Mouse (Mus musculus) megakaryocyte, embryonic 14.5 days (primary cell): Measurements from ENCODE around the gene Duox1. TPM values are rescaled to one million over a fixed set of nuclear protein-coding genes. Genes with fewer than 3 reads are reported as not detected.
A peak's percentile ranks its signal among the peaks of the same experiment; 100 is the strongest.

Experiments
- H3K27me3 ChIP-seq: replicated peaks from 2 replicates; pipeline ENCODE3; 2012; ENCODE audit warnings: inconsistent platforms
- H3K36me3 ChIP-seq: replicated peaks from 2 replicates; pipeline ENCODE3; 2012; ENCODE audit warnings: low read length, inconsistent platforms, mixed read lengths
- H3K4me1 ChIP-seq: 2 replicates; pipeline ENCODE4 v1.6.1; 2012; ENCODE audit warnings: inconsistent platforms
- H3K4me3 ChIP-seq: replicated peaks from 2 replicates; pipeline ENCODE3; 2012; ENCODE audit warnings: moderate library complexity, mild to moderate bottlenecking, inconsistent platforms
- H3K9me3 ChIP-seq: 2 replicates; pipeline ENCODE4 v1.6.1; 2012; ENCODE audit warnings: inconsistent platforms
- FLI1 ChIP-seq: IDR thresholded peaks from 2 replicates; pipeline ENCODE4 v1.6.1; 2012; ENCODE audit warnings: low read length, inconsistent platforms, mixed read lengths
- GATA1 ChIP-seq: IDR thresholded peaks from 3 replicates; pipeline ENCODE4 v1.6.1; 2012; ENCODE audit warnings: mixed read lengths, low read length, inconsistent platforms, borderline replicate concordance
- polyA plus RNA-seq: library from polyadenylated mRNA; stranded (reverse); fragments of >175 nt; gene quantifications from 2 replicates; pipeline ENCODE4 v1.2.3, GENCODE M21; 2012; ENCODE audit warnings: low replicate concordance; ENCODE audit not compliant: insufficient read depth

Duox1 gene
- polyA plus RNA-seq, 1 experiment = not detected

- peaks cover 9% of the 10 kb centered on the region for H3K36me3 ChIP-seq
- H3K4me1 ChIP-seq = peaks cover 78% of the 10 kb centered on the region
- no peaks in the 10 kb centered on the region for H3K9me3 ChIP-seq
- H3K4me3 ChIP-seq = no peak overlapping the region
- no peak for TF ChIP-seq FLI1
- no peak for TF ChIP-seq GATA1
- peaks cover 5% of the 10 kb centered on the region for H3K27me3 ChIP-seq
These were observed 49.9 kb downstream of the Duox1 start for GRCm38 (mm10) chr2:122365244-122365866.

DNA sequence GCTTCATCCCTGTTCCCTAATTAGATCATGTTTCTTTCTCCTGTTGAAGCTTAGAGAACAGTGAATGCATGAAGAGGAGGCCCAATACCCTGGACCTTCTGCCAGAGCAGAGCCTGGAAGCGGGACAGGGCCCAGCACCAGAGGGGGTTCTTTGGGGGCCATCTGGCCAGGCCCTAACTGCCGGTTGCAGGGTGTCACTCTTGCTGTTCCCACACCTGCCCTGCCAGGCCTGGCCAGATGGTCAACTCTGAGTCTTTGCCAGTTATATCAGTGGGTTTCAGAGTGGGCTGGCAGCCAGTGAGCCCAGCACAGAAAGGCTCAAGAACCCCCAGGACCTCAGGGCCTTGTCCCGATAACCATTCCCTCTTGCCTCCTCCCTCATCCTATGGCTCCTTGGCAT is 50.6 kb downstream of the Duox1 start:
- TF ChIP-seq FLI1 (no peak), GATA1 (no peak)
- H3K27me3 ChIP-seq = peaks cover 4% of the 10 kb centered on the region
- H3K9me3 ChIP-seq = no peaks in the 10 kb centered on the region
- H3K4me1 ChIP-seq = peaks cover 76% of the 10 kb centered on the region
- peaks cover 9% of the 10 kb centered on the region for H3K36me3 ChIP-seq
- no peak overlapping the region for H3K4me3 ChIP-seq

DNA sequence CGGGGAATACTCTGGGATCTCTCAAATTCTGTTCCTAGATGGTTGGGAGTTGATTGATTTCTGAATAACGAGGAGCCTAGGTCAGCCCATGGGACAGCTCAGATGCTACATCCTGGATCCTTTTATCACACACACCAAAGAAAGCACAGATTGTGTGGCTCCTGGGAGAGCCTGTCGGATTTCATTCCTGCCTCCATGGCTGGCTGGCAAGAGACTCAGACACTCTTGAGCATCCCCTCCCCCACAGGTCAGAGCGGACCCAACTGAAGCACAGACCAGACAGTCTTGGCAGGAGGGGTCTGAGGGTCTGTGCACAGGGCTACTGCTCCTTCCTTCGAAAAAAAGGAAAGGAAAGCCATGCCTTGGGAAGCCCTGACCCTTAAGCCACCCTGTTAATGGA is 51.2 kb downstream of the Duox1 start:
- Histone ChIP-seq H3K27me3 (peaks cover 4% of the 10 kb centered on the region), H3K4me1 (peaks cover 72% of the 10 kb centered on the region), H3K36me3 (peaks cover 9% of the 10 kb centered on the region), H3K4me3 (no peak overlapping the region), H3K9me3 (no peaks in the 10 kb centered on the region)
- TF ChIP-seq GATA1 (no peak), FLI1 (no peak)

DNA sequence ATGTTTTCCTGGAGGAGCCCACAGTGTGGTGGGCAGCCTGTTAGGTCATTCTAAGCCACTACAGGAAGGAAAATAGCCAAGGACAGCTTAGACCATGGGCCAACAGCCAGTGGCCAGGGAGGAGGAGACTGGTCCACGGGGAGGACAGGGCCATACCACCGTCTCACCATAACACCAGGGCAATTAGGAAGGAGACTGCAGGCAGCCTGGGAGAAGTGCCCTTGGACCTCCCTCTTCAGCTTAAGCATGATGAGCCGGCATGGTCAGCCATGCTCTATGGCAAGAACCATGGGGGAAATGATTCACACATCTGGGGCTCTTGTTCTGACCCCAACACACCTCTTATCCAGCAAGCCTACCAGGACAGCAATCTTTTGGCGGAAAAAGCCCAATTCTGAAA is 51.7 kb downstream of the Duox1 start:
- peaks cover 68% of the 10 kb centered on the region for H3K4me1 ChIP-seq
- peak overlapping the region; percentile 74 for H3K4me3 ChIP-seq
- TF ChIP-seq FLI1 = no peak
- TF ChIP-seq GATA1 = no peak

DNA sequence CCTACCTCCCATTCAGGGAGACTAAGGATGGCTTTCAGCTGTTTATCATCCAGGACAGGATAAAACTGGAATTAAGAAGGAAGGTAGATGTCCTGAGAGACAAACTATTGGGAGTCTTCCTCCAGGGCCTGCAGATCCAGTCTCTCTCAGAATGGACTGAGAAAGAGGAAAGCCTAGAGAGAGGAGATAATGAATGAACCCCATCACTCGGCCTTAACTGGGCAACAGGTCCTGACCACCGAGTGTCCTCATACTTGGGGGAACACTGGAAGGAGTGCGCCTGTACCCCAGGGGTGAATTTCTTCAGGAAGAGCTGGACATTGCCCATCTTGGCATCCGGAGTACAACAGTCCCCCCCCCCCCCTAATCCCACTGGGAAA is 52.2 kb downstream of the Duox1 start:
- peaks cover 4% of the 10 kb centered on the region for H3K27me3 ChIP-seq
- H3K4me3 ChIP-seq = peak overlapping the region; percentile 95
- no peaks in the 10 kb centered on the region for H3K9me3 ChIP-seq
- TF ChIP-seq FLI1 (no peak), GATA1 (no peak)
- peaks cover 63% of the 10 kb centered on the region for H3K4me1 ChIP-seq
- H3K36me3 ChIP-seq = peaks cover 7% of the 10 kb centered on the region

More for the DNA sequence above, 51.7 kb downstream of the Duox1 start:
- no peaks in the 10 kb centered on the region for H3K9me3 ChIP-seq
- H3K36me3 ChIP-seq = peaks cover 9% of the 10 kb centered on the region
- peaks cover 4% of the 10 kb centered on the region for H3K27me3 ChIP-seq

GRCm38 (mm10) chr2:122368081-122368971 is 52.9 kb downstream of the Duox1 start:
- Histone ChIP-seq H3K27me3 (peaks cover 4% of the 10 kb centered on the region), H3K4me1 (peaks cover 63% of the 10 kb centered on the region), H3K4me3 (peak overlapping the region; percentile 95)

GRCm38 (mm10) chr2:122368995-122369739 is 53.7 kb downstream of the Duox1 start, which contains the start of gene Shf:
TSS of gene Shf (minus strand) at chr2:122369162.
- H3K9me3 ChIP-seq = no peaks in the 10 kb centered on the region
- peaks cover 4% of the 10 kb centered on the region for H3K27me3 ChIP-seq
- no peak for TF ChIP-seq GATA1
- TF ChIP-seq FLI1 = no peak
- H3K36me3 ChIP-seq = no peaks in the 10 kb centered on the region
- peaks cover 56% of the 10 kb centered on the region for H3K4me1 ChIP-seq
- peak within 1 kb of the TSS; percentile 95 for H3K4me3 ChIP-seq

More at GRCm38 (mm10) chr2:122368081-122368971, 52.9 kb downstream of the Duox1 start:
- H3K36me3 ChIP-seq = peaks cover 4% of the 10 kb centered on the region
- no peak for TF ChIP-seq FLI1
- no peak for TF ChIP-seq GATA1
- no peaks in the 10 kb centered on the region for H3K9me3 ChIP-seq

DNA sequence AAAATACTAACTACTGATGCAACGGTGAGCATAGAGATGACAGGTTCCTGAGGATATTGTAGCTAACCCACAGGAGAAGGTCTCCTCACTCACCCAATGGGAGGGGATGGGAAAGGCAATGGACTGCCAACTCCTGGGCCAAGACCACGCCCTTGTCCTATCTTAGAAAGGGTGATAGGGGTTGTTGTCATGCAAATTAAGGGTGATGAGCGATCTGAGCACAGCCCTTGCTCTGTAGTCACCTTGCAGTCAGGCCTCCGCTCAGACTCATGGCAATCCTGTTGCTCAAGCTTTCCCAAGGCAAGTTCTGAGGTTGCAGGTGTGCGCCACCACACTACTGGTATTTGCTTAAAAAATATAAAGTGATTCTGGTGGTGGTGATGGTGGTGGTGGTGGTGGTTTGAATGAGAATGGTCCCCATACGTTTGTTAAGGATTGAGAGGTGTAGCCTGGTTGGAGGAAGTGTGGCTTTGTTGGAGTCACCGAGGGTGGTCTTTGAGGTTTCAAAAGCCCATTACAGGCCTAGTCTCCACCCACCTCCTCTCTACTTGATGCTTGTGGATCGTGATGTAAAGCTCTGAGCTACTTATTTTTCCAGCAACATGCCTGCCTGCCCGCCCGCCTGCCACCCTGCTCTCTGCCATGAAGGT is 54.8 kb downstream of the Duox1 start:
- Histone ChIP-seq H3K27me3 (peaks cover 4% of the 10 kb centered on the region), H3K4me1 (peaks cover 50% of the 10 kb centered on the region), H3K36me3 (no peaks in the 10 kb centered on the region), H3K4me3 (peak overlapping the region; percentile 56), H3K9me3 (no peaks in the 10 kb centered on the region)
- TF ChIP-seq FLI1 (no peak), GATA1 (no peak)

DNA sequence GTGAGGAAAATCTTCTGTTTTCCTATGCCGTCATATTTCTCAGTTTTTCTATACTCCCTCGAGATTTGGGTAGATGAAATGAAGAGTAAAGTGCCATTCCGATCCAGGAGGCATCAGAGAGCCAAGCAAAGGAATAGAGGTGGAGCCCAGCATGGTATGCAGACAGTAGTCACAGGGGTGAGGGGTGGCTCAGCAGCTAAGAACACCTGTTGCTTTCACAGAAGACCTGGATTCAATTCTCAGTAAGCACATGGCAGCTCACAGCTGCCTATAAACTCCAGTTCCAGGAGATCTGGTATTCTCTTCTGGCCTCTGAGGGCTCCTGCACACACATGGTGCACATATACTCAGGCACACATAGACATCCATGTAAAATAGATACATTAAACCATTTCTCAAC is 56.6 kb downstream of the Duox1 start:
- Histone ChIP-seq H3K4me3 (no peak overlapping the region), H3K4me1 (peaks cover 42% of the 10 kb centered on the region), H3K27me3 (peaks cover 4% of the 10 kb centered on the region), H3K9me3 (no peaks in the 10 kb centered on the region), H3K36me3 (no peaks in the 10 kb centered on the region)
- TF ChIP-seq GATA1 (no peak), FLI1 (no peak)
